Mouse (Mus musculus): ENCODE measurements around the gene Rbms1. TPM values are rescaled to one million over a fixed set of nuclear protein-coding genes. Genes with fewer than 3 reads are reported as not detected.

The Rbms1 gene
- polyA plus RNA-seq, 1 experiment from 2014 or later = 47.8 TPM

- Histone ChIP-seq H3K4me2 (no peak overlapping the region; the same call in 1 of the 2 replicates), H3K4me3 (replicated peaks) (no peak overlapping the region), H3K9me3 (replicated peaks) (no peaks in the 10 kb centered on the region), H3K9ac (no peak overlapping the region), H3K27me3 (no peaks in the 10 kb centered on the region), H3K4me1 (replicated peaks) (peaks cover 46% of the 10 kb centered on the region), H3K27ac (replicated peaks) (peak overlapping the region; percentile 57), H3K36me3 (replicated peaks) (no peaks in the 10 kb centered on the region)
- 67% methylated on average over 11 of the region's 11 CpGs for WGBS (ENCODE audit: insufficient replicate concordance)
- no peak for ATAC-seq (ENCODE audit: insufficient read depth)
Observed at GRCm38 (mm10) chr2:60807341-60808195, 155.4 kb downstream of the Rbms1 start.

- WGBS (ENCODE audit: insufficient replicate concordance) = 65% methylated on average over 7 of the region's 7 CpGs
Observed at GRCm38 (mm10) chr2:60804763-60805162, 158.2 kb downstream of the Rbms1 start.

GRCm38 (mm10) chr2:60803377-60803776 is 159.6 kb downstream of the Rbms1 start:
- WGBS (ENCODE audit: insufficient replicate concordance) = 59% methylated on average over 6 of the region's 6 CpGs
- H3K4me1 ChIP-seq (replicated peaks) = peaks cover 42% of the 10 kb centered on the region
- H3K27me3 ChIP-seq = no peaks in the 10 kb centered on the region

More at GRCm38 (mm10) chr2:60804763-60805162, 158.2 kb downstream of the Rbms1 start:
- peaks cover 48% of the 10 kb centered on the region for H3K4me1 ChIP-seq (replicated peaks)
- H3K4me2 ChIP-seq = no peak overlapping the region
- H3K4me3 ChIP-seq (replicated peaks) = no peak overlapping the region
- H3K27me3 ChIP-seq = no peaks in the 10 kb centered on the region
- H3K36me3 ChIP-seq (replicated peaks) = no peaks in the 10 kb centered on the region
- ATAC-seq (ENCODE audit: insufficient read depth) = no peak
- no peak overlapping the region for H3K9ac ChIP-seq
- no peak overlapping the region for H3K27ac ChIP-seq (replicated peaks)
- no peaks in the 10 kb centered on the region for H3K9me3 ChIP-seq (replicated peaks)

GRCm38 (mm10) chr2:60802828-60803227 is 160.2 kb downstream of the Rbms1 start:
- H3K4me2 ChIP-seq = no peak overlapping the region
- H3K9ac ChIP-seq = no peak overlapping the region
- H3K4me1 ChIP-seq (replicated peaks) = peaks cover 39% of the 10 kb centered on the region
- no peak overlapping the region for H3K4me3 ChIP-seq (replicated peaks)
- no peaks in the 10 kb centered on the region for H3K36me3 ChIP-seq (replicated peaks)
- WGBS (ENCODE audit: insufficient replicate concordance) = 51% methylated on average over 8 of the region's 8 CpGs
- peak overlapping the region; percentile 42 for H3K27ac ChIP-seq (replicated peaks)
- no peaks in the 10 kb centered on the region for H3K9me3 ChIP-seq (replicated peaks)
- ATAC-seq (ENCODE audit: insufficient read depth) = peak; percentile 67
- no peaks in the 10 kb centered on the region for H3K27me3 ChIP-seq

More at GRCm38 (mm10) chr2:60803377-60803776, 159.6 kb downstream of the Rbms1 start:
- Histone ChIP-seq H3K9ac (no peak overlapping the region), H3K4me2 (no peak overlapping the region), H3K9me3 (replicated peaks) (no peaks in the 10 kb centered on the region), H3K27ac (replicated peaks) (peak overlapping the region; percentile 24; the same call in 1 of the 2 replicates), H3K36me3 (replicated peaks) (no peaks in the 10 kb centered on the region), H3K4me3 (replicated peaks) (no peak overlapping the region)
- no peak for ATAC-seq (ENCODE audit: insufficient read depth)

GRCm38 (mm10) chr2:60802191-60802590 is 160.8 kb downstream of the Rbms1 start:
- Histone ChIP-seq H3K9me3 (replicated peaks) (no peaks in the 10 kb centered on the region), H3K4me1 (replicated peaks) (peaks cover 33% of the 10 kb centered on the region), H3K4me2 (no peak overlapping the region), H3K27ac (replicated peaks) (peak overlapping the region; percentile 42), H3K36me3 (replicated peaks) (no peaks in the 10 kb centered on the region), H3K9ac (no peak overlapping the region), H3K4me3 (replicated peaks) (no peak overlapping the region), H3K27me3 (no peaks in the 10 kb centered on the region)
- ATAC-seq (ENCODE audit: insufficient read depth) = no peak
- 31% methylated on average over 4 of the region's 4 CpGs for WGBS (ENCODE audit: insufficient replicate concordance)

GRCm38 (mm10) chr2:60801571-60802155 is 161.3 kb downstream of the Rbms1 start:
- Histone ChIP-seq H3K4me3 (replicated peaks) (no peak overlapping the region), H3K9me3 (replicated peaks) (no peaks in the 10 kb centered on the region), H3K27me3 (no peaks in the 10 kb centered on the region), H3K4me2 (no peak overlapping the region; the same call in 1 of the 2 replicates), H3K4me1 (replicated peaks) (peaks cover 30% of the 10 kb centered on the region), H3K9ac (no peak overlapping the region), H3K27ac (replicated peaks) (peak overlapping the region; percentile 74), H3K36me3 (replicated peaks) (0 out of 2 replicates have a peak, but pooled peaks cover 4% of the 10 kb centered on the region)
- 71% methylated on average over 12 of the region's 12 CpGs for WGBS (ENCODE audit: insufficient replicate concordance)
- no peak for ATAC-seq (ENCODE audit: insufficient read depth)

GRCm38 (mm10) chr2:60800921-60801558 is 162.0 kb downstream of the Rbms1 start:
- no peak overlapping the region for H3K9ac ChIP-seq
- H3K36me3 ChIP-seq (replicated peaks) = 0 out of 2 replicates have a peak, but pooled peaks cover 8% of the 10 kb centered on the region
- no peaks in the 10 kb centered on the region for H3K27me3 ChIP-seq
- 0 out of 2 replicates have a peak overlapping the region, but pooled peaks have one; percentile 5 for H3K4me3 ChIP-seq (replicated peaks)
- no peak for ATAC-seq (ENCODE audit: insufficient read depth)
- H3K9me3 ChIP-seq (replicated peaks) = no peaks in the 10 kb centered on the region
- 57% methylated on average over 15 of the region's 15 CpGs for WGBS (ENCODE audit: insufficient replicate concordance)
- peak overlapping the region; percentile 74 for H3K27ac ChIP-seq (replicated peaks)
- H3K4me1 ChIP-seq (replicated peaks) = peaks cover 30% of the 10 kb centered on the region
- H3K4me2 ChIP-seq = peak overlapping the region; percentile 27

GRCm38 (mm10) chr2:60799816-60800215 is 163.2 kb downstream of the Rbms1 start:
- Histone ChIP-seq H3K4me1 (replicated peaks) (peaks cover 25% of the 10 kb centered on the region), H3K36me3 (replicated peaks) (0 out of 2 replicates have a peak, but pooled peaks cover 13% of the 10 kb centered on the region), H3K9ac (no peak overlapping the region), H3K4me2 (no peak overlapping the region), H3K4me3 (replicated peaks) (no peak overlapping the region), H3K27me3 (no peaks in the 10 kb centered on the region), H3K27ac (replicated peaks) (no peak overlapping the region), H3K9me3 (replicated peaks) (no peaks in the 10 kb centered on the region)
- ATAC-seq (ENCODE audit: insufficient read depth) = no peak
- WGBS (ENCODE audit: insufficient replicate concordance) = 81% methylated on average over 7 of the region's 7 CpGs

GRCm38 (mm10) chr2:60798767-60799529 is 164.0 kb downstream of the Rbms1 start:
- Histone ChIP-seq H3K4me2 (no peak overlapping the region), H3K4me3 (replicated peaks) (no peak overlapping the region), H3K27ac (replicated peaks) (no peak overlapping the region), H3K27me3 (no peaks in the 10 kb centered on the region), H3K4me1 (replicated peaks) (peaks cover 21% of the 10 kb centered on the region), H3K9ac (no peak overlapping the region), H3K9me3 (replicated peaks) (no peaks in the 10 kb centered on the region), H3K36me3 (replicated peaks) (peaks cover 13% of the 10 kb centered on the region; the same call in 1 of the 2 replicates)
- no peak for ATAC-seq (ENCODE audit: insufficient read depth)
- WGBS (ENCODE audit: insufficient replicate concordance) = 80% methylated on average over 17 of the region's 17 CpGs

- Histone ChIP-seq H3K27me3 (no peaks in the 10 kb centered on the region), H3K27ac (replicated peaks) (0 out of 2 replicates have a peak overlapping the region, but pooled peaks have one; percentile 48), H3K36me3 (replicated peaks) (peaks cover 13% of the 10 kb centered on the region; the same call in 1 of the 2 replicates), H3K9me3 (replicated peaks) (no peaks in the 10 kb centered on the region), H3K4me1 (replicated peaks) (peaks cover 15% of the 10 kb centered on the region), H3K4me3 (replicated peaks) (no peak overlapping the region), H3K9ac (no peak overlapping the region), H3K4me2 (no peak overlapping the region)
- ATAC-seq (ENCODE audit: insufficient read depth) = peak; percentile 64
- 78% methylated on average over 17 of the region's 17 CpGs for WGBS (ENCODE audit: insufficient replicate concordance)
Observed at GRCm38 (mm10) chr2:60796969-60797669, 165.9 kb downstream of the Rbms1 start.
